Mouse (Mus musculus): ENCODE results near the gene Dtx1.
A peak's percentile ranks its signal among the peaks of the same experiment; 100 is the strongest.

Gene Dtx1

GRCm38 (mm10) chr5:120648569-120649373 is 63.0 kb downstream of the Dtx1 start, which contains the start of gene Rasal1:
TSS of gene Rasal1 (plus strand) at chr5:120648812.
- peak; percentile 91 for DNase-seq (ENCODE audit: low read depth, low spot score)
- Histone ChIP-seq H3K27me3 (ENCODE audit: control insufficient read depth, insufficient read depth, low read length, poor library complexity, severe bottlenecking) (no peaks in the 10 kb centered on the region), H3K36me3 (ENCODE audit: control insufficient read depth, insufficient read depth, low read length, poor library complexity, severe bottlenecking) (no peaks in the 10 kb centered on the region)

- DNase-seq (ENCODE audit: low read depth, low spot score), result peak; percentile 63
- Histone ChIP-seq H3K36me3 (ENCODE audit: control insufficient read depth, insufficient read depth, low read length, poor library complexity, severe bottlenecking) (no peaks in the 10 kb centered on the region), H3K27me3 (ENCODE audit: control insufficient read depth, insufficient read depth, low read length, poor library complexity, severe bottlenecking) (no peaks in the 10 kb centered on the region)
Measured at GRCm38 (mm10) chr5:120647814-120648491, 63.8 kb downstream of the Dtx1 start.

GRCm38 (mm10) chr5:120647361-120647760 is 64.4 kb downstream of the Dtx1 start:
- no peaks in the 10 kb centered on the region for H3K27me3 ChIP-seq (ENCODE audit: control insufficient read depth, insufficient read depth, low read length, poor library complexity, severe bottlenecking)

GRCm38 (mm10) chr5:120645851-120646250 is 65.9 kb downstream of the Dtx1 start:
- Histone ChIP-seq H3K27me3 (ENCODE audit: control insufficient read depth, insufficient read depth, low read length, poor library complexity, severe bottlenecking) (no peaks in the 10 kb centered on the region), H3K36me3 (ENCODE audit: control insufficient read depth, insufficient read depth, low read length, poor library complexity, severe bottlenecking) (no peaks in the 10 kb centered on the region)
- no peak for DNase-seq (ENCODE audit: low read depth, low spot score)

More at GRCm38 (mm10) chr5:120647361-120647760, 64.4 kb downstream of the Dtx1 start:
- no peaks in the 10 kb centered on the region for H3K36me3 ChIP-seq (ENCODE audit: control insufficient read depth, insufficient read depth, low read length, poor library complexity, severe bottlenecking)
- no peak for DNase-seq (ENCODE audit: low read depth, low spot score)

GRCm38 (mm10) chr5:120644227-120644626 is 67.5 kb downstream of the Dtx1 start:
- no peak for DNase-seq (ENCODE audit: low read depth, low spot score)
- H3K36me3 ChIP-seq (ENCODE audit: control insufficient read depth, insufficient read depth, low read length, poor library complexity, severe bottlenecking), result no peaks in the 10 kb centered on the region

GRCm38 (mm10) chr5:120643365-120644085 is 68.2 kb downstream of the Dtx1 start:
- DNase-seq (ENCODE audit: low read depth, low spot score), result peak; percentile 43
- H3K36me3 ChIP-seq (ENCODE audit: control insufficient read depth, insufficient read depth, low read length, poor library complexity, severe bottlenecking), result no peaks in the 10 kb centered on the region

More at GRCm38 (mm10) chr5:120644227-120644626, 67.5 kb downstream of the Dtx1 start:
- no peaks in the 10 kb centered on the region for H3K27me3 ChIP-seq (ENCODE audit: control insufficient read depth, insufficient read depth, low read length, poor library complexity, severe bottlenecking)

GRCm38 (mm10) chr5:120640094-120640493 is 71.6 kb downstream of the Dtx1 start:
- no peaks in the 10 kb centered on the region for H3K36me3 ChIP-seq (ENCODE audit: control insufficient read depth, insufficient read depth, low read length, poor library complexity, severe bottlenecking)
- DNase-seq (ENCODE audit: low read depth, low spot score), result no peak
- H3K27me3 ChIP-seq (ENCODE audit: control insufficient read depth, insufficient read depth, low read length, poor library complexity, severe bottlenecking), result no peaks in the 10 kb centered on the region

More at GRCm38 (mm10) chr5:120643365-120644085, 68.2 kb downstream of the Dtx1 start:
- no peaks in the 10 kb centered on the region for H3K27me3 ChIP-seq (ENCODE audit: control insufficient read depth, insufficient read depth, low read length, poor library complexity, severe bottlenecking)

GRCm38 (mm10) chr5:120635633-120636032 is 76.1 kb downstream of the Dtx1 start:
- DNase-seq (ENCODE audit: low read depth, low spot score), result no peak
- H3K27me3 ChIP-seq (ENCODE audit: control insufficient read depth, insufficient read depth, low read length, poor library complexity, severe bottlenecking), result no peaks in the 10 kb centered on the region
- H3K36me3 ChIP-seq (ENCODE audit: control insufficient read depth, insufficient read depth, low read length, poor library complexity, severe bottlenecking), result no peaks in the 10 kb centered on the region

GRCm38 (mm10) chr5:120634860-120635259 is 76.9 kb downstream of the Dtx1 start:
- no peaks in the 10 kb centered on the region for H3K27me3 ChIP-seq (ENCODE audit: control insufficient read depth, insufficient read depth, low read length, poor library complexity, severe bottlenecking)
- peak; percentile 44 for DNase-seq (ENCODE audit: low read depth, low spot score)
- H3K36me3 ChIP-seq (ENCODE audit: control insufficient read depth, insufficient read depth, low read length, poor library complexity, severe bottlenecking), result no peaks in the 10 kb centered on the region

GRCm38 (mm10) chr5:120634131-120634530 is 77.6 kb downstream of the Dtx1 start, which contains the start of gene Cfap73:
TSS of gene Cfap73 (minus strand) at chr5:120634235.
- no peaks in the 10 kb centered on the region for H3K27me3 ChIP-seq (ENCODE audit: control insufficient read depth, insufficient read depth, low read length, poor library complexity, severe bottlenecking)
- DNase-seq (ENCODE audit: low read depth, low spot score), result no peak
- H3K36me3 ChIP-seq (ENCODE audit: control insufficient read depth, insufficient read depth, low read length, poor library complexity, severe bottlenecking), result no peaks in the 10 kb centered on the region

GRCm38 (mm10) chr5:120631892-120632291 is 79.8 kb downstream of the Dtx1 start:
- Histone ChIP-seq H3K36me3 (ENCODE audit: control insufficient read depth, insufficient read depth, low read length, poor library complexity, severe bottlenecking) (peaks cover 4% of the 10 kb centered on the region; the same call in 1 of the 2 replicates), H3K27me3 (ENCODE audit: control insufficient read depth, insufficient read depth, low read length, poor library complexity, severe bottlenecking) (no peaks in the 10 kb centered on the region)
- DNase-seq (ENCODE audit: low read depth, low spot score), result peak; percentile 40

- Histone ChIP-seq H3K36me3 (ENCODE audit: control insufficient read depth, insufficient read depth, low read length, poor library complexity, severe bottlenecking) (peaks cover 6% of the 10 kb centered on the region; the same call in 1 of the 2 replicates), H3K27me3 (ENCODE audit: control insufficient read depth, insufficient read depth, low read length, poor library complexity, severe bottlenecking) (no peaks in the 10 kb centered on the region)
- DNase-seq (ENCODE audit: low read depth, low spot score), result no peak
Measured at GRCm38 (mm10) chr5:120631128-120631527, 80.6 kb downstream of the Dtx1 start.
